Mouse (Mus musculus) CD4-positive, CD25-positive, alpha-beta regulatory T cell (primary cell): ENCODE data around the gene Ccdc169. TPM values are rescaled to one million over a fixed set of nuclear protein-coding genes. Genes with fewer than 3 reads are reported as not detected.

Experiments used
- polyA plus RNA-seq: library from polyadenylated mRNA; unstranded; fragments of 100-300 nt; shearing (Covaris generic); gene quantifications from one replicate; pipeline ENCODE4 v1.2.1, GENCODE M21; 2017

Ccdc169 gene
- polyA plus RNA-seq, result not detected

DNA sequence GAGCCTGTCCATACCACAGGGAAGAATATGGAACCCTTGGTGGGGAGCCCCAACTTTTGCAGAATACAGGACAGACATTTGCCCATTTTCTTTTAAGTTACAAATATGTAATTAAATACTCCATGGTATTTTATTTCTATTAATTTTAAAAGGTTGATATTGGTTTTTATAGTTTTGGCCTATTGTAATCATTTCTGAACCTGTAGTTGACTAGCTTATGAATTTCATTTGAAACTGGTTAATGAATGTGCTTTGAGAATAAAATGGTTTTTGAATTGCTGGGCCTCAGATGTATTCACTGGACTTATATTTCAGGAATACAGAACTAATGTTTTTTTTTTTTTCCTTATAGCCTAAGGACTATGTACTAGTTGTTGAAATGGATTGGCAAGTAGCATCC, at the start of gene Ccdc169:
TSS of gene Ccdc169 (plus strand) at position 301 of the 400 bp plus-strand sequence.

DNA sequence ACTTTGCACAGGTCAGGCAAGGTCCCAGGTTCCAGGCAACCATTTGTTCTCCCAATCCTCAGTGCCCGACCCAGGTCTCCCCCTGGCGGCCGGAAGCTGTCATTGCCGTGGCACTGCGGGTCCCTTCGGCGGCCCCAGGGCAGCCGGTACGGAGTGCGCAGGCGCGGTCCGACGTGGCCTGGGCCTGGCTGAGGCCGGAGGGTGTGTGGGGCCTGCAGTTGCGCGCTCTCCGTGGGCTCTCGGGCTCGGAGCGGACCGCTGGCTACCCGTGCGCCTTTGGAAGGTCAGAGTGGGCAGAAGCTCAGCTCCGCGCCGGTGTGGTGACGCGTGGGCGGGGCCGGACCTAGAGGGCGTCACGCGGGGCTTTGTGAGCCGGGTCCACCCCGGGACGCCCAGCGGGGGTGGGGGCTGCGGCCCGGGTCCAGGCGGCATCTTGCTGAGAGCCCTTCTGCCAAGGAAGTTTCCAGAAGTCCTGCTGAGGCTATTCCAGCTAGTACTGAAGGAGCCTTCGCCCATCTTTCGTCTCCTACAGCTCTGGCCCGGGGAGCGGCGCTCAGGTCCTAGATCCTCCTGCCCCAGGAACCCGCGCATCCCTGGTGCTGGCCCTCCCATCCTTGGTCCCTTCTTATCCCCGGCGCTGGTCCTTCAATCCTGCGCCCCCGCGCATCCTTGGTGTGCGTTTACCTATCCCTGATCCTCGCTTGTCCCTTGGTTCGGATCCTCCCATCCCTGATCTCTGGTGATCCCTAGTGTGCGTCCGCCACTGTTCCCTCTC, 25.0 kb upstream of the Ccdc169 start, which contains the start of gene Spg20:
TSS of gene Spg20 (plus strand) at position 174 of the 775 bp plus-strand sequence.

DNA sequence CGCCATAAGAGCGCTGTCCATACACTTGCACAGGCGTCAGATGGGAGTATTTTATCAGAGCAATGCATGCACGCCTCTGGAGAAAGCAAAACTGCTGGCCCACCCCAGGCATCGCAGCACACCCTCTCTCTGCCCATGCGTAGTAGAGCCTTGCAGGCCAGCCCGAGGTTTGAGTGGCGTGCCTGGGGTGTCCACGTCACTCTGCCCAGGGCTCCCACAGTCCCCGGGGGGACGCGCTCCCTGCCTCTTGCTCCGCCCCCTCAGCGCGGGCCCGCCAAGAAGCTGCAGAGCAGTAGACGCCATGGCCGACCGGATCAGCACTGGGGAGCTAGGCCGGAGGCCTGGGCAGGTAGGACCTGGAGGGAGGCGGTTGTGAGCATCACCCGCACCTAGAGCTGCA, 44.6 kb downstream of the Ccdc169 start, which contains the start of gene Sohlh2:
TSS of gene Sohlh2 (plus strand) at position 263 of the 400 bp plus-strand sequence.

Other genes starting within 250 kb of the Ccdc169 start
- gene Sertm1, start 221.5 kb upstream of the Ccdc169 start, polyA plus RNA-seq, result not detected
- not detected for gene Ccna1, start 81.8 kb upstream of the Ccdc169 start, polyA plus RNA-seq
- 29.9 TPM for gene Spg20, start 25.2 kb upstream of the Ccdc169 start, polyA plus RNA-seq
- gene Sohlh2, start 44.7 kb downstream of the Ccdc169 start, polyA plus RNA-seq, result not detected
- 0.10 TPM for gene Dclk1, start 105.0 kb downstream of the Ccdc169 start, polyA plus RNA-seq